Mouse (Mus musculus): ENCODE data around the gene Stambpl1.

The Stambpl1 gene

DNA sequence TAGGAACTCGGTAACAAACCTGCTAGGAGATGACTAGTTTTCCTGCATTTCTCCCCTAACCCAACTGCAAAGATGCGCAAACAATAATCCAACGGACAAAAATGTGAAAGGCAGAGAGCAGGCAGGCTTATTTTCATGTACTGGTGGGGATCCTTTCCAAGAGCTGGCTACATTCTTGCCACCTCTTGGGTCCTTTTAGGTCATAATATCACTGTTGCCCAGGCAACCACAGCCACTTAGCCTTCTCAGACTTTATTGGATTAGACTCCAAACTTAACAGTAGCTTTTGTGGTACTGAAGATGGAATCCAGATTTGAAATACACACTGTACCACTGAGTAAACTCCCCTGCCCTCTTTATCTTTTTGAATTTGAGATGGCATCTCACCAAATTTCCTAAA lies 86.0 kb downstream of the Stambpl1 start:
- DNase-seq (ENCODE audit: low spot score in 2 of 2) = no peak

DNA sequence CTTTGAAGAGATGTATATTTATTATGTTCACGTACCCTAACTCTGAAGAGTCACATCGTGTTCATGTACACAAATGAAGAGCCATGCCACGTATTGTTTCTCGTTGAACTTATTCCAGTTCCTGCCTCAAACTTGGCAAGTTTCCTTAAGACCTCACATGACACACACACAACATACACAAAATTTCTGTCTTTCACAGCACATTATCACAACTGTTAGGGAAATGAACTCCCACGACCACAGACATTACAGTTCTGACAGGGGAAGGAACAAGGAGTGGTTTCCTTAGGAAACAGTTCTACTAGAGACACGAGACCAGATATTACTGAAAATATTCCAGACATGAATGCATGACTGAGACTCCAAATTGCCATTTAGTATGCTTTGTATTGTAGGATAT lies 91.6 kb downstream of the Stambpl1 start:
- peak; percentile 33 to 46 for DNase-seq (ENCODE audit: low spot score in 2 of 2)

DNA sequence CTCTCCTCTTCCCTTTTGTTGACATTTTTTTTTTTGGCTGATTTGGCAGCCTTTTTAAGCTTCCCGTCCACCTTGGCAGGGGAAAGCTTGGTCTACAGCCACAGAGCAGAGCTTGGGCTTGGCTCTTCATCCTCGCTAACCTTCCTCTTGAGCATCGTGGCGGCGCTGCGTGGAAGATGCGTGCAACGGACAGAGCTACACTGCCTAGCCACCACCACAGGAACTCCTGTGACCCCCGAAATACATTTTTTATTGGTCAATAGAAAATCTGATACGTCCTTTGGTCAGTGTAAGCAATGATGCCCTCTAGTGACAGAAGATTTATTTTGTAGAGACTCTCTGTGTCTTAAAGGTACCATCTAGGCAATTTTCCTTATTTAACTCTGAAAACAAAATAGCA lies 92.4 kb downstream of the Stambpl1 start:
- DNase-seq (ENCODE audit: low spot score in 2 of 2) = peak; percentile 23 to 37

DNA sequence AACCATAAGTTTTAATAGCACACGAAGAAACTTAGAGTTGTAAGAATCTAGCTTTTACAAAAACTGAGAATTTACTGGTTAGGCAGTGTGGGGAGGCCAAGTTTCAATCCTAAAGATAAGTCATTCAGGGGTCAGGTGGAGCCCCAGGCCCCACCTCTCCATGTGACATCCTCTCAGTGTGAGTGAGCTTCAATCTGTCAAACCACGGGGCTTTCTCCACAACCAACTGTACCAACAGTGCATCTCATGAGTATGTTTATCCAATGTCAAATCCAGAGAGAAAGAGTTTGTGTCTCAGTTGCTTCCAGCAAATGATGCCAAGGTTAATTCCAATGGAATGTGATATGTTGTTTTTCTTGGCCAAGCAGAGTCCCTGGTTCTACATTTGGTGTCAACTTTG lies 92.8 kb downstream of the Stambpl1 start:
- DNase-seq (ENCODE audit: low spot score in 2 of 2) = no peak

DNA sequence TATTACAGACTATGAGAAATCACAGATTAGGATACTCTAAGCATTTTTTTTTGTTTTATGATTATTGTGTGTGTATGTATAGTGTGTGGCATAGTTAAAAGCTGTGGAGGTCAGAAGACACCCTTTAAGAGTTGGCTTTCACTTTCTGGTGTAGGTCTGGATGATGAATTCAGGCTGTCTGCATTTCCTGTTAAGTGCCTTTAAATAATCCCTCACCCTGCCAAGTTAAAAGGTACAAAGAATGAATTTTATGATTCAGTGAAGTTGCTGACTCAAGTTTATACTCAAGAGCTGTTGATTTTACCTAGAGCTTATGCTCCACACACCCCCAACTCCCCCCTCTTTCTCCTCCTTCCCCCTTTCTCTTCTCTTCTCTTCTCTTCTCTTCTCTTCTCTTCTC lies 95.2 kb downstream of the Stambpl1 start:
- no peak for DNase-seq (ENCODE audit: low spot score in 2 of 2)

DNA sequence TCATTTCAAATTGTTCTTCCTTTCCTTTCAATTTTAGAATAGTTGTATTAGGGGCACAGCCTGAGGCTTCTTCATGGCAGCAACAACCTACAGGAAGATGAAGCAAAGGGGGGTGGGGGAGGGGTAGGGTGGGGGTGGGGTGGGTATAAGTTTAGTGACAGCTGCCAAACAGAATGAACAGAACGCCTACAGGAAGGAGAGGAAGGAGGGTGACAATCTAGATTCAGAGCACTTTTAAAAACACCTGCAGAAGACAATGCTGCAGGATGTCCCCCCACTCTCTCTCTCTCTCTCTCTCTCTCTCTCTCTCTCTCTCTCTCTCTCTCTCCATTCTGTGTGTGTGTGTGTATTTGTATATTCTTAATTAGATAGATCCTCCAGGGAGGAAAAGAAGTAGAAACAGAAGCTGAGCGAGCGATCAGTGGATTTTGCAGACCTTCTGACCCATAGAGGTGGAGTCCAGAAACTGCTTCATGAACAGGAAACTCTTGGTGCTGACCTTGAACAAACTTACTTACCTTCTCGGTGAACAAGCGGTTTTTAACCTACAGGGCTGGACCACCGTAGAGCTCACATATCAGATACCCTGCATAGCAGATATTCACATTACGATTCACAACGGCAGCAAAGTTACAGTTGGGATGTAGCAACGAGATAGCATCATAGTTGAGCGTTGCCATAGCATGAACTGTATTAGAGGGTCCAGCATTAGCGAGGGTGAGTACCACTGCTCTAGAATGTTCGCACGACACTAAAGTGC lies 95.8 kb downstream of the Stambpl1 start:
- no peak for DNase-seq (ENCODE audit: low spot score in 2 of 2)

DNA sequence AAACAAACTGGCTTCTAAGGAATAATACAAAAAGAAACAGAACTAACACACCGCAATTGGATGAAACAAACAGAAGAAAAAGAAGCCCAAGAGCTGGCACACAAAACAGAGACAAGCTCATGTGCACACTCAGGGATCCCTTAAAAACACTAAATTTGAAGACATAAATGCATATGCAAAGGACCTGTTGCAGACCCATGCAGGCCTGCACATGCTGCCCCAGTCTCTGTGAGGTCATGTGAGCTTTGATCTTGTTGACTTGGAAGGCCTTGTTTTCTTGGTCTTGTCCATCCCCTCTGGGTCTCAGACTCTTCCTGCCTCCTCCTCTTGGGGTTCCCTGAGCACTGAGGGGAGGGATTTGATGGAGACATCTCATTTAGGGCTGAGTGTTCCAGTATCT lies 96.7 kb downstream of the Stambpl1 start:
- no peak for DNase-seq (ENCODE audit: low spot score in 2 of 2)

Data from heart, adult 9 months (tissue).